Mouse (Mus musculus): ENCODE data around the gene Slxl1. TPM values are rescaled to one million over a fixed set of nuclear protein-coding genes. Genes with fewer than 3 reads are reported as not detected.
"Not testable (repeated sequence)": the region's sequence is repeated elsewhere in the genome, so short reads cannot be mapped to it uniquely, and the experiment has no call there.

The Slxl1 gene
- not detected in 2 replicates for polyA plus RNA-seq (2014; fragmentation: Nextera tagmentation; extraction: Ambion mirVana)

DNA sequence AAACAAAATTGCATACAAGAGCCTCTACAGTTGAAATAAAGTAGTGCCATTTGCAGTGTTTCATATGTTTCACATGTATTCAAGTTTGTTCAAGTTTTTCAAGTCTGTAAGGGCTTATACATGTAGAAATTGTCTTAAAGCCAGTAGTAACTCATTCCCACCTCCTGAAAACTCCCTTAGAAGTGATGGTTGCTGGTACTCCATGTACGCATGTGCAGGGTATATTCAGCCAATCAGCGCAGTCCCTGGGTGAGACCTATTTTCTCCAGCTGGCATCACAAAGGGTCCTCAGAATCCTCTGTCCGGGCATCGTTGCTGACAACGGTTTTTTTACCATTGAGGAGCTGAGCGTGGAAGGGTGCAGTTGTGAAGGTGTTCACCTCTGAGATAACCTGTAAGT is at the start of gene Slxl1:
TSS of gene Slxl1 (plus strand) at position 301 of the 400 bp plus-strand sequence.
- not testable (repeated sequence) for H3K4me3 ChIP-seq (ENCODE audit: low read depth, low read length); H3K27ac ChIP-seq (replicated peaks; ENCODE audit: low read depth, low read length); H3K9me3 ChIP-seq (ENCODE audit: control insufficient read depth, low read length); H3K27me3 ChIP-seq (replicated peaks; ENCODE audit: control insufficient read depth, insufficient read depth, low read length); H3K36me3 ChIP-seq (ENCODE audit: control insufficient read depth, insufficient read depth, low read length); H3K4me2 ChIP-seq (ENCODE audit: low read depth, low read length); H3K4me1 ChIP-seq (ENCODE audit: control insufficient read depth, insufficient read depth, low read length); H3K9ac ChIP-seq (ENCODE audit: low read depth, low read length); ATAC-seq (ENCODE audit: low read depth); DNase-seq (ENCODE audit: low spot score)
- no CpG with 5 or more reads among the region's 6 CpGs for WGBS
